Mouse (Mus musculus) ES-Bruce4 (cell line): ENCODE measurements around the gene Pkn1. TPM values are rescaled to one million over a fixed set of nuclear protein-coding genes. Genes with fewer than 3 reads are reported as not detected.

Experiments used
- H3K27ac ChIP-seq: 2 replicates; pipeline ENCODE4 v1.5.1; 2012; ENCODE audit warnings: low read length, inconsistent platforms; ENCODE audit not compliant: insufficient read depth
- H3K27me3 ChIP-seq: 2 replicates; pipeline ENCODE4 v1.6.1; 2012; ENCODE audit warnings: mild to moderate bottlenecking, low read length, inconsistent platforms; ENCODE audit not compliant: control insufficient read depth, poor library complexity, insufficient read depth, severe bottlenecking
- H3K36me3 ChIP-seq: 2 replicates; pipeline ENCODE4 v1.6.1; 2012; ENCODE audit warnings: inconsistent platforms, mild to moderate bottlenecking, low read length, moderate library complexity; ENCODE audit not compliant: control insufficient read depth, poor library complexity, insufficient read depth, severe bottlenecking
- H3K4me1 ChIP-seq: one replicate; pipeline ENCODE4 v1.8.1; 2011; ENCODE audit warnings: low read length; ENCODE audit not compliant: control insufficient read depth, insufficient read depth
- H3K4me3 ChIP-seq: 2 replicates; pipeline ENCODE4 v1.5.1; 2011; ENCODE audit warnings: low read depth, mild to moderate bottlenecking, low read length
- H3K9ac ChIP-seq: 2 replicates; pipeline ENCODE4 v1.6.1; 2012; ENCODE audit warnings: low read depth, mild to moderate bottlenecking, inconsistent platforms; ENCODE audit not compliant: poor library complexity, severe bottlenecking
- H3K9me3 ChIP-seq: replicated peaks from 2 replicates; pipeline ENCODE4 v1.6.1; 2012; ENCODE audit warnings: mild to moderate bottlenecking, low read length, inconsistent platforms; ENCODE audit not compliant: control insufficient read depth, poor library complexity, insufficient read depth, severe bottlenecking
- CTCF ChIP-seq: IDR thresholded peaks from one replicate; pipeline ENCODE4 v1.8.1; 2011; ENCODE audit warnings: low read depth, low read length
- EP300 ChIP-seq: IDR thresholded peaks from 2 replicates; pipeline ENCODE4 v1.6.1; 2011; ENCODE audit warnings: low read depth, low read length; ENCODE audit not compliant: insufficient read depth
- POLR2A ChIP-seq: IDR thresholded peaks from one replicate; pipeline ENCODE4 v1.8.1; 2011; ENCODE audit warnings: low read length; ENCODE audit not compliant: insufficient read depth
- polyA plus RNA-seq: library from polyadenylated mRNA; stranded (reverse); fragments of >200 nt; gene quantifications from 2 replicates; pipeline ENCODE4 v1.2.4, GENCODE M21; 2011; ENCODE audit warnings: low read depth; ENCODE audit not compliant: missing spikeins, insufficient read depth, insufficient read length

The Pkn1 gene
- polyA plus RNA-seq, result 19.9 and 20.2 TPM in 2 replicates

- H3K4me1 ChIP-seq, result peaks cover 2% of the 10 kb centered on the region
- no peaks in the 10 kb centered on the region for H3K36me3 ChIP-seq
- peak within 1 kb of the TSS; percentile 96 for H3K9ac ChIP-seq
- H3K27ac ChIP-seq, result no peak within 1 kb of the TSS
- no peaks in the 10 kb centered on the region for H3K27me3 ChIP-seq
- peak within 1 kb of the TSS; percentile 71 for H3K4me3 ChIP-seq
- H3K9me3 ChIP-seq, result no peaks in the 10 kb centered on the region
- TF ChIP-seq CTCF (no peak), POLR2A (peak; percentile 56)
Measured at GRCm38 (mm10) chr8:83698661-83699453, at the start of gene Pkn1. Gene Pkn1 (minus strand): TSS chr8:83699179.

GRCm38 (mm10) chr8:83748708-83749107 is 49.7 kb upstream of the Pkn1 start:
- Histone ChIP-seq H3K27ac (no peak overlapping the region), H3K27me3 (no peaks in the 10 kb centered on the region), H3K4me1 (peaks cover 4% of the 10 kb centered on the region), H3K9ac (no peak overlapping the region), H3K4me3 (no peak overlapping the region), H3K9me3 (no peaks in the 10 kb centered on the region), H3K36me3 (no peaks in the 10 kb centered on the region)
- TF ChIP-seq EP300 (no peak), POLR2A (no peak), CTCF (no peak)

GRCm38 (mm10) chr8:83747661-83748346 is 48.8 kb upstream of the Pkn1 start:
- Histone ChIP-seq H3K27ac (no peak overlapping the region), H3K9ac (peak overlapping the region; percentile 44), H3K9me3 (no peaks in the 10 kb centered on the region), H3K36me3 (no peaks in the 10 kb centered on the region), H3K4me1 (peaks cover 4% of the 10 kb centered on the region), H3K4me3 (peak overlapping the region; percentile 38), H3K27me3 (no peaks in the 10 kb centered on the region)
- TF ChIP-seq POLR2A (no peak), CTCF (no peak), EP300 (no peak)

- Histone ChIP-seq H3K4me3 (no peak overlapping the region), H3K4me1 (peaks cover 3% of the 10 kb centered on the region), H3K36me3 (no peaks in the 10 kb centered on the region), H3K27me3 (no peaks in the 10 kb centered on the region), H3K27ac (no peak overlapping the region), H3K9ac (no peak overlapping the region), H3K9me3 (no peaks in the 10 kb centered on the region)
- TF ChIP-seq CTCF (no peak), EP300 (no peak), POLR2A (no peak)
Measured at GRCm38 (mm10) chr8:83744070-83744469, 45.1 kb upstream of the Pkn1 start.

GRCm38 (mm10) chr8:83742968-83743367 is 44.0 kb upstream of the Pkn1 start:
- no peak overlapping the region for H3K4me3 ChIP-seq
- peaks cover 3% of the 10 kb centered on the region for H3K4me1 ChIP-seq
- 0 out of 2 replicates have a peak overlapping the region, but pooled peaks have one; percentile 61 for H3K9ac ChIP-seq
- no peak for TF ChIP-seq POLR2A
- no peak for TF ChIP-seq EP300
- TF ChIP-seq CTCF, result no peak
- H3K9me3 ChIP-seq, result no peaks in the 10 kb centered on the region
- no peaks in the 10 kb centered on the region for H3K27me3 ChIP-seq
- no peak overlapping the region for H3K27ac ChIP-seq
- H3K36me3 ChIP-seq, result no peaks in the 10 kb centered on the region
